Comparison of ENCODE assay signal across 8 mouse cellular contexts in the genomic region with DNA sequence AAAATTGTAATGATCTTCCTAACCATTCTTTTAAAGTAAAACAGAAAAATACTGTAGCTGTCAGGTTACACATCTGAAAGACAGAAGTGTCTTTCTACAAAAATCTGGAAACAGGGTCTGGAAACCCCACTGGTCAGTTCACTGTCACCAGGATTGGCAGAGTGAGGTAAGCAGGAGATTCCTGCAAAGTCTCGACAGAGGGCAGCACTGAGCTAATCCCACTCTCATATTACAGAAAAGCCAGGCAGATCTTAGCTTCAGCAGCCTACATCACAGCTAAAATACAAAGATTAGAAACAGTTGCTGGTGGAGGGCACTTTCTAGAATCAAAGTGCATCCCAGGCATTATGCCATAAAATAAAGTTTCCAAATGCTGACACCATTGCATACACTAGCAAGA. TPM values are rescaled to one million over a fixed set of nuclear protein-coding genes. Genes with fewer than 3 reads are reported as not detected.
DNase-seq lines count a peak whose midpoint lies in the region; ATAC-seq and TF ChIP-seq lines count a peak whose summit lies in the region.

No protein-coding gene starts in this region.

- no peak for TF ChIP-seq EP300 in CH12.LX (IDR thresholded peaks at IDR 0.05; ENCODE audit: low read length)

- H3K4me2 ChIP-seq in hindbrain, embryonic 14.5 days (replicated peaks), result no peak overlapping the region
- H3K4me2 ChIP-seq in hindbrain, embryonic 16.5 days (ENCODE audit: low read length), result no peak overlapping the region
- no peak overlapping the region for H3K4me2 ChIP-seq in CH12.LX (ENCODE audit: insufficient read depth, low read depth, poor library complexity, severe bottlenecking)

- TF ChIP-seq RAD21 in CH12.LX (IDR thresholded peaks at IDR 0.05; ENCODE audit: low read depth, low read length), result peak; percentile 36

- no peaks in the 10 kb centered on the region for H3K27me3 ChIP-seq in hindbrain, embryonic 14.5 days (ENCODE audit: control insufficient read depth, insufficient read depth, low read length)
- H3K27me3 ChIP-seq in hindbrain, embryonic 16.5 days (replicated peaks; ENCODE audit: control insufficient read depth, insufficient read depth, low read length), result no peaks in the 10 kb centered on the region
- peaks cover 2% of the 10 kb centered on the region for H3K27me3 ChIP-seq in CH12.LX (replicated peaks)

- peak; percentile 66 for DNase-seq in hindbrain, embryonic 14.5 days (ENCODE audit: low spot score)
- DNase-seq in CH12.LX (ENCODE audit: extremely low read depth), result peak; percentile 63
- peak; percentile 25 for DNase-seq in adrenal gland, postnatal 25 days
- peak; percentile 53 for DNase-seq in embryo, embryonic 11.5 days (ENCODE audit: low read depth, low spot score)
- peak; percentile 41 to 66 for DNase-seq in kidney, postnatal 36 days
- DNase-seq in lung, postnatal 4 days, result peak; percentile 27 to 46
- peak; percentile 48 for DNase-seq in testis, postnatal 10 days (ENCODE audit: low spot score)

- dilution Hi-C loops in CH12.LX (cut with MboI; ENCODE audit: extremely low pct_ligation_motif_present, extremely low pct_unique_long_range_greater_than_20kb, low sequenced_read_pairs), result no loop called here

- H3K36me3 ChIP-seq in hindbrain, embryonic 14.5 days (replicated peaks; ENCODE audit: control insufficient read depth, insufficient read depth), result no peaks in the 10 kb centered on the region
- H3K36me3 ChIP-seq in hindbrain, embryonic 16.5 days (ENCODE audit: control insufficient read depth, insufficient read depth, low read length), result no peaks in the 10 kb centered on the region
- no peaks in the 10 kb centered on the region for H3K36me3 ChIP-seq in CH12.LX (replicated peaks in 1 of 2; ENCODE audit: control insufficient read depth in 1 of 2, insufficient read depth in 1 of 2, low read length in 1 of 2)

- no peak for ATAC-seq in hindbrain, embryonic 14.5 days (ENCODE audit: low FRiP score)
- no peak for ATAC-seq in hindbrain, embryonic 16.5 days

- no peaks in the 10 kb centered on the region for H3K9me3 ChIP-seq in hindbrain, embryonic 14.5 days (ENCODE audit: control insufficient read depth, low read length)
- H3K9me3 ChIP-seq in hindbrain, embryonic 16.5 days (ENCODE audit: control insufficient read depth, low read length), result no peaks in the 10 kb centered on the region
- H3K9me3 ChIP-seq in CH12.LX (replicated peaks; ENCODE audit: low read length), result no peaks in the 10 kb centered on the region

- TF ChIP-seq CTCF in CH12.LX (conservative IDR thresholded peaks at IDR 0.05 in 1 of 2, IDR thresholded peaks at IDR 0.05 in 1 of 2; ENCODE audit: low read depth in 2 of 2, low read length in 2 of 2), result peak; percentile 78 to 84

- WGBS in hindbrain, embryonic 14.5 days, result 5% methylated on average over 1 of the region's 1 CpGs
- WGBS in hindbrain, embryonic 16.5 days, result 4% methylated on average over 1 of the region's 1 CpGs

- no peak overlapping the region for H3K4me3 ChIP-seq in hindbrain, embryonic 14.5 days (replicated peaks; ENCODE audit: low read length)
- H3K4me3 ChIP-seq in hindbrain, embryonic 16.5 days (ENCODE audit: low read length), result no peak overlapping the region
- H3K4me3 ChIP-seq in CH12.LX (replicated peaks in 1 of 3; ENCODE audit: low read depth in 2 of 3, low read length in 2 of 3, poor library complexity in 1 of 3), result no peak overlapping the region

- in situ Hi-C loops in CH12.LX (cut with MboI; ENCODE audit: low pct_ligation_motif_present, low pct_unique_long_range_greater_than_20kb, low sequenced_read_pairs), result no loop called here

- no peak for TF ChIP-seq POLR2A in CH12.LX (IDR thresholded peaks at IDR 0.05; ENCODE audit: low read depth, low read length)

- no peaks in the 10 kb centered on the region for H3K4me1 ChIP-seq in hindbrain, embryonic 14.5 days (replicated peaks; ENCODE audit: control insufficient read depth, insufficient read depth, low read length)
- no peaks in the 10 kb centered on the region for H3K4me1 ChIP-seq in hindbrain, embryonic 16.5 days (ENCODE audit: control insufficient read depth, insufficient read depth, low read depth, low read length)
- no peaks in the 10 kb centered on the region for H3K4me1 ChIP-seq in CH12.LX (ENCODE audit: control insufficient read depth in 1 of 2, insufficient read depth in 2 of 2)

- H3K9ac ChIP-seq in hindbrain, embryonic 14.5 days, result no peak overlapping the region
- H3K9ac ChIP-seq in hindbrain, embryonic 16.5 days (ENCODE audit: low read depth, low read length), result no peak overlapping the region
- H3K9ac ChIP-seq in CH12.LX (ENCODE audit: insufficient read depth, low read depth), result no peak overlapping the region

- no peaks in the 10 kb centered on the region for H3K79me2 ChIP-seq in CH12.LX (replicated peaks; ENCODE audit: control insufficient read depth, extremely low read depth, insufficient read depth, poor library complexity, severe bottlenecking)

- H3K27ac ChIP-seq in hindbrain, embryonic 14.5 days, result no peak overlapping the region
- H3K27ac ChIP-seq in hindbrain, embryonic 16.5 days (ENCODE audit: low read depth, low read length), result no peak overlapping the region
- no peak overlapping the region for H3K27ac ChIP-seq in CH12.LX (ENCODE audit: insufficient read depth, low read depth)

TF ChIP-seq in CH12.LX, 34 proteins besides CTCF, POLR2A, EP300 and RAD21:
- TF ChIP-seq SMC3 (IDR thresholded peaks at IDR 0.05; ENCODE audit: low read depth, low read length), result peak; percentile 57
- no peak for TF ChIP-seq ZC3H11A (IDR thresholded peaks at IDR 0.05; ENCODE audit: low read depth, low read length)
- TF ChIP-seq ELF1 (IDR thresholded peaks at IDR 0.05; ENCODE audit: low read depth, low read length), result no peak
- no peak for TF ChIP-seq MXI1 (IDR thresholded peaks at IDR 0.05; ENCODE audit: low read depth, low read length)
- peak; percentile 37; the same call in 1 of the 2 replicates for TF ChIP-seq IRF4 (IDR thresholded peaks at IDR 0.05; ENCODE audit: low read depth, low read length)
- TF ChIP-seq SIN3A (IDR thresholded peaks at IDR 0.05; ENCODE audit: low read length), result no peak

RNA-seq across cellular contexts. Expression of a gene that starts 19.0 kb away (rescaled TPM):
- polyA plus RNA-seq in hindbrain, embryonic 14.5 days (2014; fragmentation: Nextera tagmentation; extraction: Ambion mirVana), result 23.9 and 26.7 TPM in 2 replicates
- 39.7 and 42.6 TPM in 2 replicates for polyA plus RNA-seq in hindbrain, embryonic 16.5 days (2015; fragmentation: Nextera tagmentation; extraction: Ambion mirVana)
- total RNA-seq in CH12.LX (2012; rRNA removed) (8.7 TPM in 2 replicates), CH12.LX (2014; rRNA removed) (30.8 and 32.9 TPM in 2 replicates)
- polyA plus RNA-seq in CH12.LX (2012; ENCODE audit: insufficient read length, low read depth), result 29.2 and 31.2 TPM in 2 replicates
- total RNA-seq in adrenal gland, postnatal 25 days (2021), result 34.2 and 41.5 TPM in 2 replicates

RNA-seq across cellular contexts. Expression of a gene that starts 38.1 kb away (rescaled TPM):
- 39.0 and 39.2 TPM in 2 replicates for polyA plus RNA-seq in hindbrain, embryonic 14.5 days (2014; fragmentation: Nextera tagmentation; extraction: Ambion mirVana)
- polyA plus RNA-seq in hindbrain, embryonic 16.5 days (2015; fragmentation: Nextera tagmentation; extraction: Ambion mirVana), result 34.2 and 37.7 TPM in 2 replicates
- total RNA-seq in CH12.LX (2012; rRNA removed) (46.6 and 60.8 TPM in 2 replicates), CH12.LX (2014; rRNA removed) (126 TPM in 2 replicates)
- 84.9 and 92.6 TPM in 2 replicates for polyA plus RNA-seq in CH12.LX (2012; ENCODE audit: insufficient read length, low read depth)
- 32.1 and 35.3 TPM in 2 replicates for total RNA-seq in adrenal gland, postnatal 25 days (2021)
